Mouse (Mus musculus): ENCODE measurements around the gene Pomt2. TPM values are rescaled to one million over a fixed set of nuclear protein-coding genes. Genes with fewer than 3 reads are reported as not detected.
A peak's percentile ranks its signal among the peaks of the same experiment; 100 is the strongest.

The Pomt2 gene
- polyA plus RNA-seq, 1 experiment from 2014 or later: 14.9 TPM

DNA sequence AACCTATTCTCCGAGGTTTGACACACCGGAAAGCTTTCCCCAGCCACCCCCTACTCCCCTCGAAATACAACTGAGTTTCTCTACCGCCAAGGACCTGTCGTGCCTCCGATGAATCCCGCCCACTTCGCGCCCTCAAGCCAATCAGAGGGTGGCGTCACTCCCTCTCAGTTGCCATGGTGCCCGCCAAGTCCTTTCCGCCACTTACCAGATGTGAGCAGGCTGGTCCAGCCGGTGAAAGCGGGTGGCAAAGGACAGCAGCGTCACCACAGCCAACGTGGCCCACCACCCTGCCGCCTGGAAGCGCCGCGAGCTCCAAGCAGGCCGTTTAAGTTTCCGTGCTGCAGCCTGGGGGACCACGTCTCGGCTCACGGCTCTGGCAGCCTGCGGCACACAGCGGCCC, 802 bp downstream of the Pomt2 start, which contains the start of gene Gstz1:
Gene Gstz1 (plus strand): TSS at position 200 of the 400 bp plus-strand sequence.
- under 1% methylated on average over 27 of the region's 27 CpGs for WGBS
- peak within 1 kb of the TSS; percentile 96 for H3K27ac ChIP-seq (replicated peaks)
- peak; percentile 94 for DNase-seq (ENCODE audit: low spot score)
- H3K36me3 ChIP-seq (replicated peaks): peaks cover 17% of the 10 kb centered on the region
- H3K4me1 ChIP-seq: peaks cover 17% of the 10 kb centered on the region
- peaks cover 4% of the 10 kb centered on the region; the same call in 1 of the 2 replicates for H3K9me3 ChIP-seq
- peak within 1 kb of the TSS; percentile 94 for H3K4me3 ChIP-seq
- no peaks in the 10 kb centered on the region for H3K27me3 ChIP-seq (replicated peaks; ENCODE audit: low read depth, poor library complexity, severe bottlenecking)

DNA sequence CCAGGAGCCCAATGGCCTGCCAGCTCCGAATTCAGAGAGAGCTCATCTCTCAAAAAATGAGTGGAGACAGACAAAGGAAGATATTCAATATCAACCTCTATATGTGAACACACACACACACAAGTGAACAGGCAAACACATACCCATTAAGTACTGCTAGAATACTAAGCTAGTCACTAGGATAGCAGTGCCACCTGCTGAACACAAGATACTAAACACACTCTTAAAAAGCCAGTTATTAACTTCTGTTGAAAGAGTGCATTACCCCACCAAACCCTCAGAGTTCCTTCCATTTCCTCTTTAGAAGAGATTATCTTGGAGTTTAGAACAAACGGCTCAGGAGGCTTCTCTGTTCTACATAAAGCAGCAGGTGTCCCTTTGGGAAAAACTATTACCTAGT, 5.6 kb downstream of the Pomt2 start:
- Histone ChIP-seq H3K27ac (replicated peaks) (no peak overlapping the region), H3K4me3 (no peak overlapping the region), H3K27me3 (replicated peaks; ENCODE audit: low read depth, poor library complexity, severe bottlenecking) (no peaks in the 10 kb centered on the region), H3K4me1 (peaks cover 22% of the 10 kb centered on the region), H3K36me3 (replicated peaks) (peaks cover 13% of the 10 kb centered on the region), H3K9me3 (no peaks in the 10 kb centered on the region)
- WGBS: 88% methylated on average over 2 of the region's 2 CpGs
- no peak for DNase-seq (ENCODE audit: low spot score)

DNA sequence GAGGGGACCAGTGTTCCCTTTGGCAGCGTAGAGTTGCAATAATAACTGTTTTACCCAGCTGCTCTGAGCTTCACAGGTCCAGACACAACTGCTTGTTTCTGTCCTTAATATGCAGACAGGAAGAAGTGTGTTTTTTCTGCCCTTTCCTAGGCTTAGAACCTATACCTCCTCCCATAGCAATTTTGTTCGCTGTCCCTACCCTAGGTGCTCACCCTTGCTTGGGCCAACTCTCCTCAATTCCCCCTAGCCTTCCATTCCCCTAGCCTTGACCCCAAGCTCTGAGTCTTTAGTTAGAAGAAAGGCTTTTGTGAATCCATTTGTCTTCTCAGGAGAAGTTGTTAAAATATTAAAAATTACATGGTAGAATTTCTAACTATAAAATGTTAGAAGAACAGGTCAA, 9.0 kb downstream of the Pomt2 start:
- H3K4me1 ChIP-seq: peaks cover 12% of the 10 kb centered on the region; the same call in 1 of the 2 replicates
- WGBS: 74% methylated on average over 2 of the region's 2 CpGs
- H3K9me3 ChIP-seq: no peaks in the 10 kb centered on the region
- no peaks in the 10 kb centered on the region for H3K27me3 ChIP-seq (replicated peaks; ENCODE audit: low read depth, poor library complexity, severe bottlenecking)
- no peak for DNase-seq (ENCODE audit: low spot score)
- no peak overlapping the region for H3K4me3 ChIP-seq
- H3K36me3 ChIP-seq (replicated peaks): peaks cover 20% of the 10 kb centered on the region
- H3K27ac ChIP-seq (replicated peaks): no peak overlapping the region; the same call in 1 of the 2 replicates

DNA sequence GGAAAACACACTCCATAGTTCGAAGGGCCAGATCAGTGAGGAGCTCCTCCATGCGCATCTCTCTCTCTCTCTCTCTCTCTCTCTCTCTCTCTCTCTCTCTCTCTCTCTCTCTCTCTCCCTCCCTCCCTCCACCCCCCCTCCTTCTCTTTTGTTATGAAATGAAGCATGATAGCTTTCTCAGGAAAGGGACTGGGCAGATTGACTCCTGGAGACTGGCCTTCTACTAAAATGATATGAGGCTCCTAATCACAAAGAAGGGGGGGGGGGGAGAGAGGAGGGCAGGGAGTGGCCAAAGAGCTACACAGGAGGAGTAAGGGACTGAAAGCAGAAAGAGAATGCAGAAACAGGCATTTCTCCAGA, 9.4 kb downstream of the Pomt2 start:
- Histone ChIP-seq H3K4me1 (peaks cover 12% of the 10 kb centered on the region; the same call in 1 of the 2 replicates), H3K27ac (replicated peaks) (peak overlapping the region; percentile 57; the same call in 1 of the 2 replicates), H3K9me3 (no peaks in the 10 kb centered on the region), H3K36me3 (replicated peaks) (peaks cover 23% of the 10 kb centered on the region), H3K4me3 (no peak overlapping the region), H3K27me3 (replicated peaks; ENCODE audit: low read depth, poor library complexity, severe bottlenecking) (no peaks in the 10 kb centered on the region)
- 78% methylated on average over 2 of the region's 2 CpGs for WGBS
- no peak for DNase-seq (ENCODE audit: low spot score)

DNA sequence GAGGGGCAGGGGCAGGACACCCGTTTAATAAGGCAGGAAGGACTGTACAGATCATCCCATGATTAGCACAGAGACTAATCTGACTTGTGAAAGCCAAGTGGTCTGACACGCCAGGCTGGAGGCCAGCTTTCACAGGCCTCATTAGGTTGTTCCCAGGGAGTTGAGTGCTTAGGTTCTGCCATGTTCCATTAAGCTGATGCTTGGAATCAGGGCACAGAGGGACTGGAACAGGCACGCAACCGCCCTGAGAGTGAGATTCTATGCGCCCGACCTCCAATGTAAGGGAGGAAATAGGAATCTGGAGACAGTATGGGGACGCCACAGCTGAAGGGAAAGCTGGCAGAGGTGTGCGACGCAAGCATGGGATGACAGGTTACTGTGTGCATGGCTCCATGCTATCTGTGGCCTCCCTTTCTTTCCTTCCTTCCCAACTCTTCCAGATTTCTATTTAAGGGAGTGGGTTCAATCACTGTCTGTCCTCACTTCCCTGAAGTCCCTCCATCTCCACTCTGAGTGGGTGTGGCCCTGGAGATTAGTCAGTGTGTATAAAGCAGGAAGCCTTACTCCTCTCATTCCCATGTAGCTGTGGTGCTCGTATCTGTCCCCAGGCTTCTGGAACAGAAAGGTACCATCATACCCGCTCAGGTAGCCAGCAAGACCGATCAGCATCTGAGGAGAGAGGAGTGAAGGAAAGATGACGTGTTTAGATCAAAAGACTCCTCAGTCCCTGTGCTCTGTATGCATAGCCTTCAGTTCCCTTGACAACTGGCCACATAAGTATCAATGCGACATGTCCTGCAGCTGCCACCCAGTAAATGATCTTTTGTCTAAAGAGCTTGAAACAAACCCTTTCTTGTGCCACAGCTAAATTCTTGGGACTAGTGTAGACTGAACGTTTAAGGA, 10.1 kb downstream of the Pomt2 start:
- Histone ChIP-seq H3K4me3 (no peak overlapping the region), H3K36me3 (replicated peaks) (peaks cover 30% of the 10 kb centered on the region), H3K9me3 (no peaks in the 10 kb centered on the region), H3K27ac (replicated peaks) (0 out of 2 replicates have a peak overlapping the region, but pooled peaks have one; percentile 19), H3K4me1 (peaks cover 12% of the 10 kb centered on the region; the same call in 1 of the 2 replicates), H3K27me3 (replicated peaks; ENCODE audit: low read depth, poor library complexity, severe bottlenecking) (no peaks in the 10 kb centered on the region)
- DNase-seq (ENCODE audit: low spot score): no peak
- WGBS: 78% methylated on average over 15 of the region's 15 CpGs

DNA sequence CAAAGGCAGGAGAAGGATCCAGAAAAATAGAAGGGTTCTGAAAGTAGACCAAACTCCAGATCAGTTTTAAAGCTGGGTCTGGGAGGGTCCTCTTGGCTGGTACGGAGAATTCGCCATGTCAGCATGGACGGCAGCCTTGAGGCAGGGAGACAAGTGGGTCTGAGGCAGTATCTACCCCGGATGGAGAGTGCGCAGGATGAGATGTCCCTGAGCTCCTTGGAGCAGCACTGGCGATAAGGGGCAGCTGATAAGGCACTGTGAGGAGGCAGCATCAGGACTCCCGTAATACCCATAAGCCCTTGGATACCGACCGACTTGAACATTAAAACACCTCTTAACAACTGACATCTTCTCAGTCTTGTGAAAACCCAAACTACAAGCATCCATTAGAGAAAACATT, 15.0 kb downstream of the Pomt2 start:
- 92% methylated on average over 9 of the region's 9 CpGs for WGBS
- no peak for DNase-seq (ENCODE audit: low spot score)
- Histone ChIP-seq H3K27me3 (replicated peaks; ENCODE audit: low read depth, poor library complexity, severe bottlenecking) (no peaks in the 10 kb centered on the region), H3K4me3 (no peak overlapping the region), H3K36me3 (replicated peaks) (peaks cover 62% of the 10 kb centered on the region), H3K9me3 (no peaks in the 10 kb centered on the region), H3K4me1 (0 out of 2 replicates have a peak, but pooled peaks cover 2% of the 10 kb centered on the region), H3K27ac (replicated peaks) (no peak overlapping the region)

DNA sequence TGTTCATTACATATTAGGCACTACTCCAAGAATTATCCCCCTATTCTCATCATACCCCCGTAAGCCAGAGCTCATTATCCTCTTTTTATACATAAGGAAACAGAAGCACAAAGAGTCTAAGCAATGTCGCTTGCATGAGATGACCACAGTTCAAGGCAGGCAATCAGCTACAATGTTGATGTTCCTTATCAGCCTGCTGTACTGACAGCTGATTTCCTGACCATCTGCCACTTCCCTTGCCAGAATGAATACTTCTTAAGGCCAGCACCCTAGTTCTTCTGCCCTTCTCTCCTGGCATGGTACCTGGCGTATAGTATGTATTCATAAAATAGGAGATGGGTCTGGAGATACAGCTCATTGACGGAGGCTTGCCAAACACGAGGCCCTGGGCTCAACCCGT, 15.6 kb downstream of the Pomt2 start:
- Histone ChIP-seq H3K36me3 (replicated peaks) (peaks cover 62% of the 10 kb centered on the region), H3K4me1 (no peaks in the 10 kb centered on the region), H3K27ac (replicated peaks) (no peak overlapping the region), H3K4me3 (no peak overlapping the region), H3K9me3 (no peaks in the 10 kb centered on the region), H3K27me3 (replicated peaks; ENCODE audit: low read depth, poor library complexity, severe bottlenecking) (no peaks in the 10 kb centered on the region)
- no peak for DNase-seq (ENCODE audit: low spot score)
- 92% methylated on average over 6 of the region's 6 CpGs for WGBS

DNA sequence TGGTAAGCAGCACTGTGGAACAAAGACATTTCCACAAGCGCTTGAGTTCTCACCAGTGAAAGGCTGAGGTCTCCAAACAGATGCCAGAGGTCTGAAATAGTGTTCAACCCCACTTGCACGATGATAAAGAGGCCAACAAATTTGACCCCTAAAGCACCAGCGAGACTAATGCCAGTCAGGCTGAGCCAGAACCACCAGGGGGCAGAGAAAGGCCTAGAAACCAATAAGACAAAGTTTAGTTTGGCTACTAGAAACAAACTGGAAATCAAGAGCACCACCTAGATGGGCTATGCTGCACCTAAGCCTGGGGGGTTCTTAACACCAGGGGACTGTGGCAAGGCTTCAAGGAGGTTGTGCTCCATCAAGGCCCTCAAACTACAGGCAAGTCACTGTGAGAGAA, 16.1 kb downstream of the Pomt2 start:
- Histone ChIP-seq H3K27ac (replicated peaks) (no peak overlapping the region), H3K27me3 (replicated peaks; ENCODE audit: low read depth, poor library complexity, severe bottlenecking) (no peaks in the 10 kb centered on the region), H3K4me3 (no peak overlapping the region), H3K36me3 (replicated peaks) (peaks cover 64% of the 10 kb centered on the region), H3K9me3 (no peaks in the 10 kb centered on the region), H3K4me1 (no peaks in the 10 kb centered on the region)
- peak; percentile 26 for DNase-seq (ENCODE audit: low spot score)
- 70% methylated on average over 3 of the region's 3 CpGs for WGBS

DNA sequence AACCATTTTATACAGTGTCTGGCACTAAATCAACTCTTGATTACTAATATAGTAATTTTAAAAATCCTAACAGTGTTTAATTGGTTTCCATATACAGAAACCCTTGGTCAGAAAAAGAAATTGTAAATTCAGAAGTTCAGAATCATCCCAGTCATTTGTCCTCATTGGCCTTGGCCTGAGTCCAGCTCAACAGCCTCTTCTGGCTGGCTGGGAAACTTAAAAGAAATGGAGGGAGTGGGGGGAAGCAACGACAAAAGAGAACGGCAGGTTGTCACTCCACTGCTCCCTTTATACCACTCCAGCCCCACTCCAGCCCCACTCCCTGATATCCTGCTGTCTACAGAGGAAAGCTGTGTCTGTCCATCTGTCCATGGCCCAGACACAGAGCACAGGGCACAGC, 16.6 kb downstream of the Pomt2 start:
- H3K4me1 ChIP-seq: no peaks in the 10 kb centered on the region
- WGBS: 95% methylated on average over 2 of the region's 2 CpGs
- H3K9me3 ChIP-seq: no peaks in the 10 kb centered on the region
- no peak overlapping the region for H3K27ac ChIP-seq (replicated peaks)
- no peak overlapping the region for H3K4me3 ChIP-seq
- no peak for DNase-seq (ENCODE audit: low spot score)
- peaks cover 64% of the 10 kb centered on the region for H3K36me3 ChIP-seq (replicated peaks)
- H3K27me3 ChIP-seq (replicated peaks; ENCODE audit: low read depth, poor library complexity, severe bottlenecking): no peaks in the 10 kb centered on the region

DNA sequence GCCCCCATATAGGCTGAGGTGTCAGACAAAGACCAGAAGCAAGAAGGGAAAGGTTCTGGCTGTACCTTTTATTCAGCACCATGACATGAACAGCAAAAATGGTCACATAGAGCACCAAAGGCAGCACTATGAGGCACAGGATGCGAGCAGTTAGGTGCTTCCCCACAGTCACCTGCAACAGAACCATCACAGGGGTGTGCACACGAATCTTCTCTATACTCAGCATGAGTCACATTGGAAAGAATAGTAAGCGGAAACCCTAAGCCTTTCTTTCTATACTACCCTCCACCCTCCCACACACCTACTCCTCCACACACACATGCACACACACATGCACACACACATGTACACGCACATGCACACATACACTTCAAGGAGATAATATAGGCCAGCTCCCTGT, 17.5 kb downstream of the Pomt2 start:
- DNase-seq (ENCODE audit: low spot score): no peak
- 87% methylated on average over 4 of the region's 4 CpGs for WGBS
- Histone ChIP-seq H3K27me3 (replicated peaks; ENCODE audit: low read depth, poor library complexity, severe bottlenecking) (no peaks in the 10 kb centered on the region), H3K9me3 (no peaks in the 10 kb centered on the region), H3K36me3 (replicated peaks) (peaks cover 58% of the 10 kb centered on the region), H3K4me3 (no peak overlapping the region), H3K27ac (replicated peaks) (no peak overlapping the region), H3K4me1 (no peaks in the 10 kb centered on the region)

DNA sequence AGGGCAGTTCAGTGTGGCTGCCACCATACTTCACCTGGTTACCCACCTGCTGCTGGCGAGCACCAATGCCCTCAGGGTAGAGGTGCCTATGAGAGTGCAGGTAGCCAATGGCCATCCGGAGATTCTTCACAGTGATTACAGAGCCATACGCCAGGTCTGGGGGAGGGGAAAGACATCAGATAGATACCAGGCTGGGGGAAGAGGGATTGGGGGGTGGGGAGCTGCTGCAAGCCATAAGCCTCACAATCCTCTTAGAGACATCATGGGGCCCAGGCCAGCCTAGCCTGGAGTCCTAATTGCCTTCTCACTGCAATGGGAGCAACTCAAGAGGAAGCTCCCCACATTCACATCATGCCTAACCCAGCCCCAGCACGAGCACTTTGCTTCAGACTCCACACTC, 20.5 kb downstream of the Pomt2 start:
- Histone ChIP-seq H3K4me3 (no peak overlapping the region), H3K36me3 (replicated peaks) (peaks cover 65% of the 10 kb centered on the region), H3K9me3 (no peaks in the 10 kb centered on the region), H3K27me3 (replicated peaks; ENCODE audit: low read depth, poor library complexity, severe bottlenecking) (no peaks in the 10 kb centered on the region), H3K27ac (replicated peaks) (no peak overlapping the region), H3K4me1 (no peaks in the 10 kb centered on the region)
- 59% methylated on average over 4 of the region's 4 CpGs for WGBS
- DNase-seq (ENCODE audit: low spot score): no peak

DNA sequence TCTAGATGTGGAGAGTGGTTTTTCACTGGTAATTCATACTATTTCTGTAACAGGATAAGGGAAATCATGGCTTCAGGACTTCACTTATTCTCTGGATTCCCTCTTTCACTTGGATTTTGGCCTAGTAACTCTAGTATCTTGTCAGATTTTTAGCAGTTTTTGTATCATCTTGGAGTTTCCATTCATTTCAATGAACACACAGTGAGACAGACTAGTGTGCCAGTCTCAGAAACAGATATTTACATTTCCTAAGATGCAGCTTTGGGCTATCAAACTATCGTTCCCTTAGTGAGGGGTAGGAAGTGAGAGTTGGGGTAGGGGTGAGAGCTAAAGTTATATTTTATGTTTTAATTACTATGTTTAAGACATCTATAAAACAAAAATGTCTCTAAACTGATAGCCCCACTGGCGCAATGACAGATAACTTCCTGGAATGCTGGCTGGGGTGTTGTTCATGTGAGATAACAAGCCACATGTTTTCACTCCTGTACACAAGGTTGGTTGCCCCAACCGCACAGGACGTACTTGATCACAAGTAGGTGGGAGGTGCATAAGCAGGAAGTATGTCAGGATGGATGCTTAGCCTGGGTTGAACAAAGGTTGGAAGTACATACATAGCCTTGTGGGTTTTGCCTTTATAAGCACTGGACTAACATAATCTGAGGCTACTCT, 25.7 kb downstream of the Pomt2 start:
- Histone ChIP-seq H3K27me3 (replicated peaks; ENCODE audit: low read depth, poor library complexity, severe bottlenecking) (no peaks in the 10 kb centered on the region), H3K4me1 (no peaks in the 10 kb centered on the region), H3K9me3 (no peaks in the 10 kb centered on the region), H3K27ac (replicated peaks) (no peak overlapping the region), H3K36me3 (replicated peaks) (peaks cover 55% of the 10 kb centered on the region), H3K4me3 (no peak overlapping the region)
- 94% methylated on average over 4 of the region's 4 CpGs for WGBS
- DNase-seq (ENCODE audit: low spot score): no peak
